Mouse (Mus musculus): ENCODE measurements around the gene Eif4b.

Gene Eif4b

DNA sequence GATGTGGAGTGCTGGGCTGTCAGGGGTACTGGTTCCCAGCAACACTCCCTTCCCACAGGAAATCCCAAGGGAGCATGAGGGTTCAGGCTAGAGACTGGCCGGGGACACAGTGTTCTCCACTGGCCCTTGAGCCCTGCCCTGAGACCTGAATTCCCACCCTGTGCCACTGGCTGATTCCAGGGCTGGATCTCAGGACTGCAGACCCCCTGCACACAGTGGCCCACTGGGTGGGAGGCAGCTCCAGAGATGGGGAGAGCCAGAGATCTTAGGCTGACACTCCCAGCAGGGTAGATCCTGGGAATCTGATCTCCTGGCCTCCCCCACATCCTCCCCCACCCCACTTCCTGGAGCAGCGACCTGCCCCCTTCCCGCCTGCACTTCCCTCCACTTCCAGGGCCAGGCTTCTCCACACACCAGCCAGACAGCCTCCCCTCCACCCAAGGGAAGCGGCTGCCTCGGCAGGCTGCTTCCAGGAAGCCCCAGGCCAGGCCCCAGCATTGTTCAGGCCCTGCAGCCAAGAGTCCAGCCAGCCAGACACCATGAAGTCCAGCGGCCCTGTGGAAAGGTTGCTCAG is 29.1 kb downstream of the Eif4b start:
- Histone ChIP-seq H3K27me3 (ENCODE audit: insufficient read depth, low read length) (peaks cover 62% of the 10 kb centered on the region), H3K36me3 (ENCODE audit: insufficient read depth, low read length) (peaks cover 20% of the 10 kb centered on the region), H3K9me3 (ENCODE audit: low read length) (no peaks in the 10 kb centered on the region), H3K4me1 (replicated peaks; ENCODE audit: low read depth, low read length) (peaks cover 85% of the 10 kb centered on the region), H3K4me3 (replicated peaks; ENCODE audit: low read length) (peak overlapping the region; percentile 70)
- no peak for TF ChIP-seq NANOG (IDR thresholded peaks at IDR 0.05; ENCODE audit: borderline replicate concordance, low read length)
- no peak for TF ChIP-seq POU5F1 (IDR thresholded peaks at IDR 0.05; ENCODE audit: borderline replicate concordance, low read length)
- TF ChIP-seq CTCF (conservative IDR thresholded peaks at IDR 0.05; ENCODE audit: low read length) = no peak

- peak overlapping the region; percentile 70 for H3K4me3 ChIP-seq (replicated peaks; ENCODE audit: low read length)
- no peak for TF ChIP-seq NANOG (IDR thresholded peaks at IDR 0.05; ENCODE audit: borderline replicate concordance, low read length)
- TF ChIP-seq POU5F1 (IDR thresholded peaks at IDR 0.05; ENCODE audit: borderline replicate concordance, low read length) = no peak
- TF ChIP-seq CTCF (conservative IDR thresholded peaks at IDR 0.05; ENCODE audit: low read length) = no peak
- H3K36me3 ChIP-seq (ENCODE audit: insufficient read depth, low read length) = peaks cover 12% of the 10 kb centered on the region; the same call in 1 of the 2 replicates
- H3K27me3 ChIP-seq (ENCODE audit: insufficient read depth, low read length) = peaks cover 65% of the 10 kb centered on the region
- peaks cover 85% of the 10 kb centered on the region for H3K4me1 ChIP-seq (replicated peaks; ENCODE audit: low read depth, low read length)
- no peaks in the 10 kb centered on the region for H3K9me3 ChIP-seq (ENCODE audit: low read length)
Measured at GRCm38 (mm10) chr15:102103371-102103946, 29.9 kb downstream of the Eif4b start.

DNA sequence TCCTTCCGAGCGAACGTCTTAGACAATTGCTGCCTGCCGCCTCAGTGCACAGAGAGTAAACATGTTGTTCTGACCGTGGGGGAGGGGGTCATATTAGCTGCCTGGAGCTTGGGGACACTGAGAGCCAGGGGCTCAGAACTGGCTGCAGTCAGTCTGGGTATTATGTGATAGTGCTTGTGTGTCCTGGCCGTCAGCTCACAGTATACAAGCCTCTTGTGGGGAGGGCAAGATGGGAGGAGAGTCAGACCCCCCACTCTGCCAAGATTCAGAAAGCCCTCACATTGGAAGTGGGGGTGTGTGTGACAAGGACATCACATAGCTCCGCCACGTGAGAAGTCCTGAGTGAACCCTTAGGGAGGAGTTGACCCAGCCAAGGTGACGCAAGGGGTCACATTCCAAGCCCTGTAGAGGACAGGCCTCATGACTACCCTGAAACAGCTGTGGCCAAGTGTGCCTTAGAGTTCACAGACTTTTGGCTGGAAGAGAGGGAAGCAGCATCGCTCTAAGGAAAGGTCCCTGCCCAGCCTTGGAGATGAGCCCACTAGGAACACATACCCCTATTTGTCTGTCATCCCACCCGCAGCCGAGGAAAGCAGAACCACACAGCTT is 30.5 kb downstream of the Eif4b start:
- TF ChIP-seq CTCF (conservative IDR thresholded peaks at IDR 0.05; ENCODE audit: low read length) (no peak), POU5F1 (IDR thresholded peaks at IDR 0.05; ENCODE audit: borderline replicate concordance, low read length) (no peak), NANOG (IDR thresholded peaks at IDR 0.05; ENCODE audit: borderline replicate concordance, low read length) (no peak)
- peaks cover 86% of the 10 kb centered on the region for H3K4me1 ChIP-seq (replicated peaks; ENCODE audit: low read depth, low read length)
- H3K4me3 ChIP-seq (replicated peaks; ENCODE audit: low read length) = peak overlapping the region; percentile 70
- peaks cover 6% of the 10 kb centered on the region; the same call in 1 of the 2 replicates for H3K36me3 ChIP-seq (ENCODE audit: insufficient read depth, low read length)
- no peaks in the 10 kb centered on the region for H3K9me3 ChIP-seq (ENCODE audit: low read length)
- H3K27me3 ChIP-seq (ENCODE audit: insufficient read depth, low read length) = peaks cover 62% of the 10 kb centered on the region

DNA sequence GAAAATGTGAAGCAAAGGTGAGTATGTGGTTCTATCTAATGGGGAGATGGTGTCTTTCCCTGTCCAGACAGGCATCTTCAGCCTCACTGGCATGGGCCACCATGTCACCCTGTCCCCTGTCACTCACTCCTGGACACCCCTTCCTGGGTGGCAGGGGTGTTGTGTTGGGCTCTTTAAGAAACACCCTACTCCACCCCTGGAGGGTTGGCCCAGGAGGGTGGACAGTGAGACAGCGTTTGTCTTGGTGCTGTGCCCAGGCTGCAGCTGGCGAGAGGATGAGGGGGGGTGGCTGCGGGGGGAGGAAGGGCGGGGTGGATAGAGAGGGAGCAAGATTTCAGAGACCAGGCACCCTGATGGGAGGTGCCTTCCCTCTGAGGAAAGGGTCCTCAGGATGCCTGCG is 31.8 kb downstream of the Eif4b start:
- Histone ChIP-seq H3K9me3 (ENCODE audit: low read length) (no peaks in the 10 kb centered on the region), H3K4me1 (replicated peaks; ENCODE audit: low read depth, low read length) (peaks cover 85% of the 10 kb centered on the region), H3K4me3 (replicated peaks; ENCODE audit: low read length) (no peak overlapping the region), H3K36me3 (ENCODE audit: insufficient read depth, low read length) (0 out of 2 replicates have a peak, but pooled peaks cover 3% of the 10 kb centered on the region), H3K27me3 (ENCODE audit: insufficient read depth, low read length) (peaks cover 52% of the 10 kb centered on the region)
- no peak for TF ChIP-seq CTCF (conservative IDR thresholded peaks at IDR 0.05; ENCODE audit: low read length)
- no peak for TF ChIP-seq NANOG (IDR thresholded peaks at IDR 0.05; ENCODE audit: borderline replicate concordance, low read length)
- TF ChIP-seq POU5F1 (IDR thresholded peaks at IDR 0.05; ENCODE audit: borderline replicate concordance, low read length) = no peak

DNA sequence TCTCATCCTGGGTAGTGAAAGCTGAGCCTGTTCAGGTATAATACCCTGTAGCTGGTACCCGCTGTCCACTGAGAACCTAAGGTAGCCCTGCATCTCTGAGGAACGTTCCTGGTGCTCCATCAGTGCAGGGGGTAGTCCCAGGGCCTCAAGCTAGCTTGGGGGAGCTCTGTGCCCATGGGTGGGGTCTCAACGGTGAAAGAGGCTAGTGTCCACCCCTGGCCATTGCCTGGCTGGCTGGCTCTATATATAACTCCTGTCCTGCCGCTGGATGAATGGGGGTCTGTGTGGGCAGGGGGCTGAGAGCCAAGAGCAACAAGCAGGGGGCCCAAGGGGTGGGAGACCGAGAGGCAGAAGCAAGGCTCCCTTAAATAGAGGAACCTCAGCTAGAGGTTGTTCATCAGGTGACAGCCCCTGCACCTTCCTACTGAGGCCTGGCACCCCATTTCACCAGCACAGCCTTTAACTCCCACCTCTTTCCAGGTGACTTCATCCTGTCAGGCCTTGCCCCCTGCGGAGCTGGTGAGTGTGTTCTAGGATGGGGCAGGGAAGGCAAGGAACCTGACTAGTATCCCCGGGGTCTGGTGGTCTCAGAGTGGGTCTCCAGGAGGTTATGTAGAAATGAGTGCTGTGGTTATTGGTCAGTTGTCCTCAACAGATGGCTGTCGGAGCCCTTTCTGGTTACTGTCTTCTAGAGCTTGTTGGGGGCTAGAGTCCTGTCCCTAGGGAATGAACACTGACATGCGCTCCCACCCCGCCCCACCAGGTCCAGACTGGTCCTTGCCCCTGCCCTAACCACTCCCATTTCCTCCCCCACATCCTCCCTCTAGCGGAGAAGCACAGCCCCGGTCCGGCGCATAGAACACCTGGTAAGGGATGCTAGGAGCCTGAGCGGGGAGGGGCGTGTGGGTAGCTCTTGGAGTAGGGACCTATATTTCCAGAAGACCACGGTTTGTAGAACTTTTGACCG is 32.5 kb downstream of the Eif4b start:
- Histone ChIP-seq H3K9me3 (ENCODE audit: low read length) (no peaks in the 10 kb centered on the region), H3K27me3 (ENCODE audit: insufficient read depth, low read length) (peaks cover 50% of the 10 kb centered on the region), H3K36me3 (ENCODE audit: insufficient read depth, low read length) (0 out of 2 replicates have a peak, but pooled peaks cover 3% of the 10 kb centered on the region), H3K4me1 (replicated peaks; ENCODE audit: low read depth, low read length) (peaks cover 87% of the 10 kb centered on the region), H3K4me3 (replicated peaks; ENCODE audit: low read length) (peak overlapping the region; percentile 81)
- no peak for TF ChIP-seq NANOG (IDR thresholded peaks at IDR 0.05; ENCODE audit: borderline replicate concordance, low read length)
- no peak for TF ChIP-seq POU5F1 (IDR thresholded peaks at IDR 0.05; ENCODE audit: borderline replicate concordance, low read length)
- peak; percentile 13; the same call in 1 of the 2 replicates for TF ChIP-seq CTCF (conservative IDR thresholded peaks at IDR 0.05; ENCODE audit: low read length)

DNA sequence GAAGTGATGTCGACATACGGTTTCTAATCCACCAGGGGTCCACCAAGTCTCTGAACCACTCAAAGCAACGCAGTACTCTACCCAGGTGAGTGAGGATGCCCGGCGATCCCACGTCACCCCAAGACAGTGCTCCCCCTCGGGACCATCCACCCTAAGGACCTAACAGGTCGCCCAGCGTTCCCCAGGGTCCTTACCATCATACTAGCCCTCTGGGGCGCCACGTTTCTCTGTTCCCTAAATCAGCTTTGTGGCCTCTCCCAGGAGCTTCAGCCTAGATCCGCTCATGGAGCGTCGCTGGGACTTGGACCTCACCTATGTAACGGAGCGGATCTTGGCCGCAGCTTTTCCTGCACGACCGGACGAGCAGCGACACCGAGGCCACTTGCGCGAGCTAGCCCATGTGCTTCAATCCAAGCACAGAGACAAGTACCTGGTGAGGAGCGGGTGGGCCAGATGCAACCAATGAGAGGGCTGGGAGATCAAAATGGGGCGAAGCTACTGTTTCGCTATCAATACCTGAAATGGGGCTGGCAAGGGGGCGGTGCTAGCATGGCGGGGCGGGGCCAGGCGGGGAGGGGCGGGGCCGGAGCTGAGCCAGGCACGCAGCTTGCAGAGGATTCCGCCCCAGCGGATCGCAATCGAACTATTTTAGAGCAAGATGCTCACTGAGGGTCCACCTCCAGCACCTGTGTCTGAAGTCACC is 33.3 kb downstream of the Eif4b start:
- no peaks in the 10 kb centered on the region for H3K9me3 ChIP-seq (ENCODE audit: low read length)
- peaks cover 87% of the 10 kb centered on the region for H3K4me1 ChIP-seq (replicated peaks; ENCODE audit: low read depth, low read length)
- H3K27me3 ChIP-seq (ENCODE audit: insufficient read depth, low read length) = peaks cover 50% of the 10 kb centered on the region
- H3K36me3 ChIP-seq (ENCODE audit: insufficient read depth, low read length) = peaks cover 7% of the 10 kb centered on the region; the same call in 1 of the 2 replicates
- TF ChIP-seq NANOG (IDR thresholded peaks at IDR 0.05; ENCODE audit: borderline replicate concordance, low read length) = no peak
- H3K4me3 ChIP-seq (replicated peaks; ENCODE audit: low read length) = peak overlapping the region; percentile 81

DNA sequence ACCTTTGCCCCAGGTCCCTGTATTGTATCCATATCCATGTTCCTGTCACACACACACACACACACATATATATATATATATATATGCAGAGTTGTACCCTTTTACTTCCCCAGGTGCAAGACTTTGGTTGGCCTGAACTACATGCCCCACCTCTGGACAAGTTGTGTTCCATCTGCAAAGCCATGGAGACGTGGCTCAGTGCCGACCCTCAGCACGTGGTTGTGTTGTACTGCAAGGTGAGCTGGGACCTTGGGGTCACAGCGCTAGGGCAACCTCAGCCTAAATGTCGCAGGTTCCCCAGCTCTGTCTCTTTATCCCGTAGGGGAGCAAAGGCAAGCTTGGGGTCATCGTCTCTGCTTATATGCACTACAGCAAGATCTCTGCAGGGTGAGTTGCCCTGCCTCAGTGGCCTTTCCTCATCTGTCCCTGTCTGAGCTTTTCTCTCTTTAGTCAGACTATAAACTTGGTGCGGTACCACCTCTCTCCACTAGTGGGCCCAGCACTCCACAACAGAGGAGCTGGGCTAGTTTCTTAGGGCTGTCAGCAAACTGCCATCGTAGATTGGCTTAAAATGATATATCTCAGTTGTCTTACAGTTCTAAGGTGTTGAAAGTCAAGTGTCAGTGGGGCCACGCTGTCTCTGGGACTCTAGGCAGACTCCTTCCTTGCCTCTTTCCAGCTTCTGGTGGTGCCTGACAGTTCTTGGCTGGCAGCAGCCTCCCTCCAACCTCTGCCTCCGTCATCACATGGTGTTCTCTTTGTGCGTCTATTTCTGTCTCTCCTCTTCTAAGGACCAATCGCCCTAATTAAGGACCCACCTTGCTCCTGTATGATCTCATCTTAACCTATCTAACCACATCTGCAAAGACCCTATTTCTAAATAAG is 34.4 kb downstream of the Eif4b start:
- peak; percentile 88 for TF ChIP-seq CTCF (conservative IDR thresholded peaks at IDR 0.05; ENCODE audit: low read length)
- no peak for TF ChIP-seq NANOG (IDR thresholded peaks at IDR 0.05; ENCODE audit: borderline replicate concordance, low read length)
- peak overlapping the region; percentile 81 for H3K4me3 ChIP-seq (replicated peaks; ENCODE audit: low read length)
- H3K4me1 ChIP-seq (replicated peaks; ENCODE audit: low read depth, low read length) = peaks cover 76% of the 10 kb centered on the region
- H3K27me3 ChIP-seq (ENCODE audit: insufficient read depth, low read length) = peaks cover 40% of the 10 kb centered on the region
- peaks cover 9% of the 10 kb centered on the region; the same call in 1 of the 2 replicates for H3K36me3 ChIP-seq (ENCODE audit: insufficient read depth, low read length)
- no peaks in the 10 kb centered on the region for H3K9me3 ChIP-seq (ENCODE audit: low read length)

All from E14TG2a.4 (cell line).